Mouse (Mus musculus) hindbrain, embryonic 11.5 days (tissue): ENCODE measurements around the gene Tex36. TPM values are rescaled to one million over a fixed set of nuclear protein-coding genes. Genes with fewer than 3 reads are reported as not detected.
A peak's percentile ranks its signal among the peaks of the same experiment; 100 is the strongest.

Experiments
- ATAC-seq: fragments of 200-750 bp; cut with Nextera tagmentation; 2 replicates; pipeline ENCODE4 v1.8.0; 2017; ENCODE audit warnings: mild to moderate bottlenecking, moderate TSS enrichment, moderate library complexity; ENCODE audit not compliant: low FRiP score
- DNase-seq: peaks from one replicate; pipeline ENCODE4 v3.0.0-alpha.2; 2015; ENCODE audit warnings: low spot score
- H3K27ac ChIP-seq: fragments of 300-500 bp; sonication (generic); 2 replicates; pipeline ENCODE4 v1.5.1; 2014; ENCODE audit warnings: mild to moderate bottlenecking, low read depth, low read length
- H3K27me3 ChIP-seq: fragments of 300-500 bp; sonication (generic); 2 replicates; pipeline ENCODE4 v1.6.1; 2014; ENCODE audit warnings: mild to moderate bottlenecking, low read length, moderate library complexity, mixed read lengths; ENCODE audit not compliant: control insufficient read depth, insufficient read depth
- H3K36me3 ChIP-seq: fragments of 300-500 bp; sonication (generic); 2 replicates; pipeline ENCODE4 v1.6.1; 2014; ENCODE audit warnings: mild to moderate bottlenecking, low read length, moderate library complexity, mixed read lengths; ENCODE audit not compliant: control insufficient read depth, insufficient read depth
- H3K4me1 ChIP-seq: fragments of 300-500 bp; sonication (generic); replicated peaks from 2 replicates; pipeline ENCODE4 v1.6.1; 2014; ENCODE audit warnings: low read length, mixed read lengths; ENCODE audit not compliant: control insufficient read depth, insufficient read depth
- H3K4me2 ChIP-seq: fragments of 300-500 bp; sonication (generic); replicated peaks from 2 replicates; pipeline ENCODE4 v1.6.1; 2014; ENCODE audit warnings: mild to moderate bottlenecking, low read depth, low read length
- H3K4me3 ChIP-seq: fragments of 300-500 bp; sonication (generic); 2 replicates; pipeline ENCODE4 v1.5.1; 2014; ENCODE audit warnings: low read depth, low read length
- H3K9ac ChIP-seq: fragments of 300-500 bp; sonication (generic); 2 replicates; pipeline ENCODE4 v1.6.1; 2014; ENCODE audit warnings: low read depth, low read length
- H3K9me3 ChIP-seq: fragments of 300-500 bp; sonication (generic); 2 replicates; pipeline ENCODE4 v1.6.1; 2016; ENCODE audit warnings: low read length; ENCODE audit not compliant: control insufficient read depth
- WGBS: fragments of 180-500 bp; shearing (Covaris S2); extraction: QIAGEN DNeasy Blood & Tissue Kit; methylation state at CpG from one replicate; pipeline ENCODE4 v1.1.7; 2014; 5-methylcytosine and 5-hydroxymethylcytosine counted together
- polyA plus RNA-seq: library from polyadenylated mRNA; unstranded; fragments of >200 nt; fragmentation: Nextera tagmentation; extraction: Ambion mirVana; gene quantifications from 2 replicates; pipeline ENCODE4 v1.2.1, GENCODE M21; 2014

Tex36 gene
- polyA plus RNA-seq, 1 experiment from 2014 or later, result not detected

- no peak for ATAC-seq
- H3K9me3 ChIP-seq, result no peaks in the 10 kb centered on the region
- no peaks in the 10 kb centered on the region for H3K27me3 ChIP-seq
- no peak for DNase-seq
- no peak overlapping the region for H3K4me3 ChIP-seq
- no peak overlapping the region for H3K27ac ChIP-seq
- WGBS, result 83% methylated on average over 5 of the region's 5 CpGs
- H3K4me2 ChIP-seq, result no peak overlapping the region
- no peaks in the 10 kb centered on the region for H3K36me3 ChIP-seq
- no peaks in the 10 kb centered on the region for H3K4me1 ChIP-seq
- H3K9ac ChIP-seq, result no peak overlapping the region
Measured at GRCm38 (mm10) chr7:133630821-133631220, 28.9 kb upstream of the Tex36 start.

GRCm38 (mm10) chr7:133627184-133627936, 25.4 kb upstream of the Tex36 start:
- no peaks in the 10 kb centered on the region for H3K27me3 ChIP-seq
- peak; percentile 48 for DNase-seq
- no peak overlapping the region for H3K4me3 ChIP-seq
- H3K9ac ChIP-seq, result no peak overlapping the region
- 0 out of 2 replicates have a peak overlapping the region, but pooled peaks have one; percentile 30 for H3K27ac ChIP-seq
- no peak; the same call in 1 of the 2 replicates for ATAC-seq
- no peaks in the 10 kb centered on the region for H3K4me1 ChIP-seq
- H3K9me3 ChIP-seq, result no peaks in the 10 kb centered on the region
- H3K36me3 ChIP-seq, result no peaks in the 10 kb centered on the region
- H3K4me2 ChIP-seq, result no peak overlapping the region
- 34% methylated on average over 13 of the region's 14 CpGs for WGBS

GRCm38 (mm10) chr7:133623226-133623625, 21.3 kb upstream of the Tex36 start:
- Histone ChIP-seq H3K27me3 (no peaks in the 10 kb centered on the region), H3K4me3 (no peak overlapping the region), H3K4me2 (no peak overlapping the region), H3K4me1 (no peaks in the 10 kb centered on the region), H3K27ac (no peak overlapping the region), H3K36me3 (no peaks in the 10 kb centered on the region), H3K9me3 (no peaks in the 10 kb centered on the region), H3K9ac (no peak overlapping the region)
- 84% methylated on average over 5 of the region's 5 CpGs for WGBS
- no peak for DNase-seq
- ATAC-seq, result no peak

- peak; percentile 32 for DNase-seq
- ATAC-seq, result no peak
- Histone ChIP-seq H3K36me3 (no peaks in the 10 kb centered on the region), H3K9me3 (no peaks in the 10 kb centered on the region), H3K4me2 (no peak overlapping the region), H3K4me3 (no peak overlapping the region), H3K9ac (no peak overlapping the region), H3K27me3 (no peaks in the 10 kb centered on the region), H3K4me1 (no peaks in the 10 kb centered on the region), H3K27ac (no peak overlapping the region)
- 60% methylated on average over 11 of the region's 11 CpGs for WGBS
Measured at GRCm38 (mm10) chr7:133620721-133621120, 18.8 kb upstream of the Tex36 start.

- Histone ChIP-seq H3K9me3 (no peaks in the 10 kb centered on the region), H3K36me3 (no peaks in the 10 kb centered on the region), H3K4me3 (no peak overlapping the region), H3K27ac (no peak overlapping the region), H3K9ac (no peak overlapping the region), H3K4me1 (no peaks in the 10 kb centered on the region), H3K27me3 (no peaks in the 10 kb centered on the region), H3K4me2 (no peak overlapping the region)
- 74% methylated on average over 2 of the region's 2 CpGs for WGBS
- ATAC-seq (no peak), DNase-seq (no peak)
Measured at GRCm38 (mm10) chr7:133612981-133613380, 11.0 kb upstream of the Tex36 start.

GRCm38 (mm10) chr7:133609585-133609984, 7.6 kb upstream of the Tex36 start:
- Histone ChIP-seq H3K4me3 (no peak overlapping the region), H3K36me3 (no peaks in the 10 kb centered on the region), H3K4me1 (no peaks in the 10 kb centered on the region), H3K9me3 (no peaks in the 10 kb centered on the region), H3K27ac (no peak overlapping the region), H3K27me3 (no peaks in the 10 kb centered on the region), H3K4me2 (no peak overlapping the region), H3K9ac (no peak overlapping the region)
- DNase-seq, result no peak
- WGBS, result 80% methylated on average over 8 of the region's 8 CpGs
- no peak for ATAC-seq

- no peaks in the 10 kb centered on the region for H3K4me1 ChIP-seq
- H3K27me3 ChIP-seq, result no peaks in the 10 kb centered on the region
- no peaks in the 10 kb centered on the region for H3K9me3 ChIP-seq
- no peak overlapping the region for H3K9ac ChIP-seq
- no peak overlapping the region for H3K4me2 ChIP-seq
- 70% methylated on average over 13 of the region's 13 CpGs for WGBS
- no peaks in the 10 kb centered on the region for H3K36me3 ChIP-seq
- ATAC-seq (no peak), DNase-seq (no peak)
- no peak overlapping the region for H3K4me3 ChIP-seq
- H3K27ac ChIP-seq, result no peak overlapping the region
Measured at GRCm38 (mm10) chr7:133608631-133609340, 6.8 kb upstream of the Tex36 start.

- Histone ChIP-seq H3K9me3 (no peaks in the 10 kb centered on the region), H3K4me2 (no peak overlapping the region), H3K4me1 (no peaks in the 10 kb centered on the region), H3K4me3 (no peak overlapping the region), H3K9ac (no peak overlapping the region), H3K27ac (no peak overlapping the region), H3K27me3 (no peaks in the 10 kb centered on the region), H3K36me3 (no peaks in the 10 kb centered on the region)
- WGBS, result 76% methylated on average over 13 of the region's 13 CpGs
- DNase-seq, result no peak
- no peak for ATAC-seq
Measured at GRCm38 (mm10) chr7:133607883-133608575, 6.1 kb upstream of the Tex36 start.
